Mouse (Mus musculus): Measurements from ENCODE around the gene Mob3b. TPM values are rescaled to one million over a fixed set of nuclear protein-coding genes. Genes with fewer than 3 reads are reported as not detected.

Gene Mob3b
- polyA plus RNA-seq (2014; fragmentation: Nextera tagmentation; extraction: Ambion mirVana) = 14.0 and 14.9 TPM in 2 replicates

DNA sequence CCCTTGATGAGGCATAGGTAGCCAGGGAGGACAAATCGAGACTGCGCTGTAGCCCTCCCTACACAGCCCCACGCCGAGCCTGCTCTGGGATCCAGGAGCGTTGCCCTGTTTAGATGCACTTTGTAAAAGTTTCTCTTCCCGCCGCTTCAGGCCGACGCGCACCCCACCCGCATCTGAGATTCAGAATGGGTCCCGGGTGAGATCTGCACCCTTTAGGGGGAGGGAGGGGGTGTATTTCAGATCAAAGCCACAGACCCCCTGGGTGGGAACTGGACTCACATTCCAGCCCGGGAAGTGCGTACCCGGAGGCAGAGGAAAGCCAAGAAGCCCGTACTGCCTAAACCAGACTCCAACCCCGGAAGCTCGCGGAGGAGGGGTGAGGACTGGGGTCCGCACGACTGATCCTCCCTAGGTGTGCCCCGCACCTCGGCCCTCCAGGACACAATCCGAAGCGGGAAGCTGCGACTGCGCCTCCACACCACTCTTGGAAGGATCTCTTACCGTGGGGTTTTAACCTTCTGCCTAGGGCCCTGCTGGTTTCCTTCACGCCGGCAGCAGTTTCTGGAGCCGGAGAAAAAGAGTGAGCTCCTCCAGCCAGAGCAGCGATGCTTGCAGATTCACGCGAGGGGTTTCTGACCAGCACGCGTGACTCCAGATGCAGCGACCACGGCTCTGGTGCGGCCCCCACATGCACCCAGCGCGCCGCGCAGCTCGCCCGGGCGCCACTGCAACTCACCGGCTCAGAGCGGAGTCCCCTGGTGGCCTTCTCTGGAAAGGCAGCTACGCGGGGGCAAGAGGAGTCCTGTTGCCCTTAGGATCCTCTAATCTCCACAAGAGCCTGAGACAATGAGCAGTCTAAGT is at the start of gene Mob3b:
Gene Mob3b, minus strand, starts transcription at position 734 of the 861 bp plus-strand sequence.
- WGBS = under 1% methylated on average over 50 of the region's 50 CpGs
- ATAC-seq (ENCODE audit: insufficient read depth) = peak; percentile 86
- Histone ChIP-seq H3K27me3 (ENCODE audit: insufficient read depth, low read length) (no peaks in the 10 kb centered on the region), H3K27ac (ENCODE audit: low read depth) (peak within 1 kb of the TSS; percentile 90), H3K9me3 (ENCODE audit: low read depth, low read length) (no peaks in the 10 kb centered on the region), H3K9ac (peak within 1 kb of the TSS; percentile 66), H3K4me3 (ENCODE audit: low read depth, low read length) (peak within 1 kb of the TSS; percentile 63), H3K4me1 (ENCODE audit: insufficient read depth) (no peaks in the 10 kb centered on the region), H3K36me3 (ENCODE audit: insufficient read depth) (no peaks in the 10 kb centered on the region), H3K4me2 (peak within 1 kb of the TSS; percentile 83)
- peak; percentile 93 for TF ChIP-seq CTCF (IDR thresholded peaks at IDR 0.05; ENCODE audit: low read depth)
- DNase-seq = peak; percentile 95

DNA sequence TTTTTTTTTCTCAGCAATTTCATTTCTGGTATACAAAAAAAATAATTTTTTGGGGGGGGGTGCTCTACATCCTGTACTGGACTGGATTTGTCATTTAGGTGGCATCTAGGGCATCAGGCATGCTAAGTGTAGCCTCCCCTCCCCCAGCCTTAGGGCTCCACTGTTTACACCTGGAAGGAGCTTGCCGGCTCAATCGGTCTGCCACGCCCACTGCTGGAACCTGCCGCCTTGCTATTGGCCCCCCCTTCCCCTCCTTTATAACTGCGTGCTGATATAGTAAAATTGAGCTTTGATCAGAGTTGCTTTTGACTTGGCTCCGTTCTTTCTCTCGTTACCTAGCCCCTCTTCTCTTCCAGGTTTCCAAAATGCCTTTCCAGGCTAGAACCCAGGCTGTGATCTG is 47.4 kb upstream of the Mob3b start:
- H3K4me3 ChIP-seq (ENCODE audit: low read depth, low read length) = no peak overlapping the region
- H3K9ac ChIP-seq = no peak overlapping the region
- H3K36me3 ChIP-seq (ENCODE audit: insufficient read depth) = peaks cover 22% of the 10 kb centered on the region
- no peaks in the 10 kb centered on the region for H3K4me1 ChIP-seq (ENCODE audit: insufficient read depth)
- H3K27me3 ChIP-seq (ENCODE audit: insufficient read depth, low read length) = no peaks in the 10 kb centered on the region
- no peak for TF ChIP-seq CTCF (IDR thresholded peaks at IDR 0.05; ENCODE audit: low read depth)
- no peak for ATAC-seq (ENCODE audit: insufficient read depth)
- no peaks in the 10 kb centered on the region for H3K9me3 ChIP-seq (ENCODE audit: low read depth, low read length)
- H3K27ac ChIP-seq (ENCODE audit: low read depth) = no peak overlapping the region
- no peak overlapping the region for H3K4me2 ChIP-seq
- DNase-seq = no peak
- 58% methylated on average over 7 of the region's 7 CpGs for WGBS

GRCm38 (mm10) chr4:35203724-35204123 is 46.4 kb upstream of the Mob3b start:
- H3K27ac ChIP-seq (ENCODE audit: low read depth) = no peak overlapping the region
- H3K9ac ChIP-seq = no peak overlapping the region
- no peaks in the 10 kb centered on the region for H3K4me1 ChIP-seq (ENCODE audit: insufficient read depth)
- no peak for TF ChIP-seq CTCF (IDR thresholded peaks at IDR 0.05; ENCODE audit: low read depth)
- peaks cover 22% of the 10 kb centered on the region for H3K36me3 ChIP-seq (ENCODE audit: insufficient read depth)
- no peaks in the 10 kb centered on the region for H3K27me3 ChIP-seq (ENCODE audit: insufficient read depth, low read length)
- ATAC-seq (ENCODE audit: insufficient read depth) = no peak
- WGBS = 94% methylated on average over 2 of the region's 2 CpGs
- H3K9me3 ChIP-seq (ENCODE audit: low read depth, low read length) = no peaks in the 10 kb centered on the region
- no peak overlapping the region for H3K4me3 ChIP-seq (ENCODE audit: low read depth, low read length)
- DNase-seq = no peak
- H3K4me2 ChIP-seq = no peak overlapping the region

GRCm38 (mm10) chr4:35201700-35202099 is 44.4 kb upstream of the Mob3b start:
- no peak for DNase-seq
- no peak for ATAC-seq (ENCODE audit: insufficient read depth)
- Histone ChIP-seq H3K9ac (no peak overlapping the region), H3K36me3 (ENCODE audit: insufficient read depth) (peaks cover 22% of the 10 kb centered on the region), H3K4me2 (no peak overlapping the region), H3K27me3 (ENCODE audit: insufficient read depth, low read length) (no peaks in the 10 kb centered on the region), H3K9me3 (ENCODE audit: low read depth, low read length) (no peaks in the 10 kb centered on the region), H3K4me1 (ENCODE audit: insufficient read depth) (no peaks in the 10 kb centered on the region), H3K27ac (ENCODE audit: low read depth) (no peak overlapping the region), H3K4me3 (ENCODE audit: low read depth, low read length) (no peak overlapping the region)
- TF ChIP-seq CTCF (IDR thresholded peaks at IDR 0.05; ENCODE audit: low read depth) = no peak
- WGBS = 92% methylated on average over 5 of the region's 5 CpGs

- TF ChIP-seq CTCF (IDR thresholded peaks at IDR 0.05; ENCODE audit: low read depth) = peak; percentile 42
- DNase-seq (peak; percentile 79), ATAC-seq (ENCODE audit: insufficient read depth) (peak; percentile 35; the same call in 1 of the 2 replicates)
- Histone ChIP-seq H3K9ac (no peak overlapping the region), H3K4me1 (ENCODE audit: insufficient read depth) (no peaks in the 10 kb centered on the region), H3K9me3 (ENCODE audit: low read depth, low read length) (no peaks in the 10 kb centered on the region), H3K27ac (ENCODE audit: low read depth) (no peak overlapping the region), H3K4me2 (no peak overlapping the region), H3K4me3 (ENCODE audit: low read depth, low read length) (no peak overlapping the region), H3K27me3 (ENCODE audit: insufficient read depth, low read length) (no peaks in the 10 kb centered on the region), H3K36me3 (ENCODE audit: insufficient read depth) (peaks cover 4% of the 10 kb centered on the region; the same call in 1 of the 2 replicates)
- WGBS = 37% methylated on average over 7 of the region's 7 CpGs
Observed at GRCm38 (mm10) chr4:35192725-35193124, 35.4 kb upstream of the Mob3b start.

- TF ChIP-seq CTCF (IDR thresholded peaks at IDR 0.05; ENCODE audit: low read depth) = no peak
- Histone ChIP-seq H3K36me3 (ENCODE audit: insufficient read depth) (peaks cover 4% of the 10 kb centered on the region; the same call in 1 of the 2 replicates), H3K27me3 (ENCODE audit: insufficient read depth, low read length) (no peaks in the 10 kb centered on the region), H3K4me3 (ENCODE audit: low read depth, low read length) (no peak overlapping the region), H3K27ac (ENCODE audit: low read depth) (no peak overlapping the region), H3K4me1 (ENCODE audit: insufficient read depth) (no peaks in the 10 kb centered on the region), H3K4me2 (no peak overlapping the region), H3K9me3 (ENCODE audit: low read depth, low read length) (no peaks in the 10 kb centered on the region), H3K9ac (no peak overlapping the region)
- ATAC-seq (ENCODE audit: insufficient read depth) = no peak
- WGBS = 61% methylated on average over 5 of the region's 5 CpGs
- DNase-seq = peak; percentile 56
Observed at GRCm38 (mm10) chr4:35189794-35190193, 32.5 kb upstream of the Mob3b start.

DNA sequence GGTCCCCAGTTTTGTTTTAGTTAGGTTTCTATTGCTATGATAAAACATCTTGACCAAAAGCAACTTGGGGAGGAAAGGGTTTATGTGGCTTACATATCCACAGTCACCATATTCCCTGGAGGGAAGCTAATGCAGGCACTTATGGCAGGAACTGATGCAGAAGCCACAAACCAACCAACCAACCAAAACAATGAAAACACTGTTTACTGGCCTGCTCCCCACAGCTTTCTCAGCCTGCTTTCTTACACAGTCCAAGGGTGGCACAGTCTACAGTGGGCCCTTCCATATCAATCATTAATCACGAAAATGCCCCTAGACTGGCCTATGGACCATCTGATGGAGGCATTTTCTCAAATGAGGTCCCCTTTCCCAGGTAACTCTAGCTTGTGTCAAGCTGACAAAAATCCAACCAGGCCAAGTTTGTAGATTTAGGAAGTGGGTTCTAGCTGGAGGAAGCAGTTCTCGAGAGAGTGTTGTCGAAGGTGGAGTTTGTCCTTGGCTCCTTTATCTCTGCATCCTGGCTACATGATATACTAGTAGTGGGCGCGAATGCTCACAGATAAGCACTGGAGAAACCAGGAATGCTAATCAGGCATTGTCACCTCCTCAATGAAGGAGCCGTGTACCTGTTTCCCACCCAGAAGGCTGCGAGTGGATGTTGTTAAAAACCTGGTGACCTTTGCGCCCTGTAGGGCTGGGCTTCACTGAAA is 30.5 kb upstream of the Mob3b start:
- Histone ChIP-seq H3K9me3 (ENCODE audit: low read depth, low read length) (no peaks in the 10 kb centered on the region), H3K27ac (ENCODE audit: low read depth) (no peak overlapping the region), H3K4me2 (no peak overlapping the region), H3K4me3 (ENCODE audit: low read depth, low read length) (no peak overlapping the region), H3K9ac (no peak overlapping the region), H3K36me3 (ENCODE audit: insufficient read depth) (no peaks in the 10 kb centered on the region), H3K4me1 (ENCODE audit: insufficient read depth) (no peaks in the 10 kb centered on the region), H3K27me3 (ENCODE audit: insufficient read depth, low read length) (no peaks in the 10 kb centered on the region)
- ATAC-seq (ENCODE audit: insufficient read depth) (no peak), DNase-seq (no peak)
- TF ChIP-seq CTCF (IDR thresholded peaks at IDR 0.05; ENCODE audit: low read depth) = no peak
- 75% methylated on average over 8 of the region's 8 CpGs for WGBS
